Mouse (Mus musculus) c-Kit-positive CD71-positive TER-119-positive erythroid progenitor cells, embryonic 14.5 days (primary cell): Measurements from ENCODE around the gene Aar2.

Source experiments
- DNase-seq: peaks from one replicate; pipeline ENCODE4 v3.0.0-alpha.2; 2013; ENCODE audit warnings: low spot score

The Aar2 gene

GRCm38 (mm10) chr2:156568647-156569046 is 21.3 kb downstream of the Aar2 start:
- DNase-seq, result no peak

- no peak for DNase-seq
Measured at GRCm38 (mm10) chr2:156569261-156569660, 21.9 kb downstream of the Aar2 start.

- DNase-seq, result no peak
Measured at GRCm38 (mm10) chr2:156571521-156571920, 24.1 kb downstream of the Aar2 start.

- DNase-seq, result no peak
Measured at GRCm38 (mm10) chr2:156576850-156577587, 29.6 kb downstream of the Aar2 start.

- DNase-seq, result no peak
Measured at GRCm38 (mm10) chr2:156580507-156580906, 33.1 kb downstream of the Aar2 start.

- no peak for DNase-seq
Measured at GRCm38 (mm10) chr2:156581244-156581643, 33.9 kb downstream of the Aar2 start.

GRCm38 (mm10) chr2:156582887-156583286 is 35.5 kb downstream of the Aar2 start:
- no peak for DNase-seq

- no peak for DNase-seq
Measured at GRCm38 (mm10) chr2:156584154-156584796, 36.9 kb downstream of the Aar2 start.

- no peak for DNase-seq
Measured at GRCm38 (mm10) chr2:156584797-156585471, 37.5 kb downstream of the Aar2 start.

GRCm38 (mm10) chr2:156589481-156589880 is 42.1 kb downstream of the Aar2 start:
- no peak for DNase-seq

- DNase-seq, result no peak
Measured at GRCm38 (mm10) chr2:156594987-156595490, 47.7 kb downstream of the Aar2 start.

GRCm38 (mm10) chr2:156602581-156602980 is 55.2 kb downstream of the Aar2 start:
- DNase-seq, result no peak

GRCm38 (mm10) chr2:156603671-156604070 is 56.3 kb downstream of the Aar2 start:
- no peak for DNase-seq

- no peak for DNase-seq
Measured at GRCm38 (mm10) chr2:156605144-156605543, 57.8 kb downstream of the Aar2 start.

GRCm38 (mm10) chr2:156605971-156606370 is 58.6 kb downstream of the Aar2 start:
- no peak for DNase-seq

GRCm38 (mm10) chr2:156613081-156613540 is 65.7 kb downstream of the Aar2 start:
- DNase-seq, result no peak

GRCm38 (mm10) chr2:156613541-156614257 is 66.3 kb downstream of the Aar2 start, which contains the start of gene Dlgap4:
Gene Dlgap4, plus strand, starts transcription at chr2:156613705.
- DNase-seq, result no peak

GRCm38 (mm10) chr2:156614258-156614556 is 66.8 kb downstream of the Aar2 start:
- DNase-seq, result no peak

- no peak for DNase-seq
Measured at GRCm38 (mm10) chr2:156614661-156615654, 67.6 kb downstream of the Aar2 start.

GRCm38 (mm10) chr2:156616513-156616912 is 69.1 kb downstream of the Aar2 start:
- DNase-seq, result no peak

- no peak for DNase-seq
Measured at GRCm38 (mm10) chr2:156617536-156617935, 70.2 kb downstream of the Aar2 start.
